Mouse (Mus musculus) embryonic facial prominence, embryonic 13.5 days (tissue): ENCODE results near the gene Gbp8. TPM values are rescaled to one million over a fixed set of nuclear protein-coding genes. Genes with fewer than 3 reads are reported as not detected.
A peak's percentile ranks its signal among the peaks of the same experiment; 100 is the strongest.
"Not testable (repeated sequence)": the region's sequence is repeated elsewhere in the genome, so short reads cannot be mapped to it uniquely, and the experiment has no call there.

Experiments used
- ATAC-seq: fragments of 200-750 bp; cut with Nextera tagmentation; 2 replicates; pipeline ENCODE4 v1.8.0; 2017; ENCODE audit warnings: low read depth; ENCODE audit not compliant: insufficient number of reproducible peaks, insufficient read depth, low FRiP score, low TSS enrichment
- H3K27ac ChIP-seq: fragments of 300-500 bp; sonication (generic); 2 replicates; pipeline ENCODE4 v1.5.1; 2015; ENCODE audit warnings: moderate library complexity, mild to moderate bottlenecking, inconsistent platforms
- H3K27me3 ChIP-seq: fragments of 300-500 bp; sonication (generic); 2 replicates; pipeline ENCODE4 v1.6.1; 2015; ENCODE audit warnings: mild to moderate bottlenecking, inconsistent platforms
- H3K36me3 ChIP-seq: fragments of 300-500 bp; sonication (generic); 2 replicates; pipeline ENCODE4 v1.6.1; 2015; ENCODE audit warnings: mild to moderate bottlenecking, inconsistent platforms
- H3K4me1 ChIP-seq: fragments of 300-500 bp; sonication (generic); 2 replicates; pipeline ENCODE4 v1.6.1; 2015; ENCODE audit warnings: inconsistent platforms
- H3K4me2 ChIP-seq: fragments of 300-500 bp; sonication (generic); 2 replicates; pipeline ENCODE4 v1.6.1; 2015; ENCODE audit warnings: moderate library complexity, mild to moderate bottlenecking, inconsistent platforms
- H3K4me3 ChIP-seq: fragments of 300-500 bp; sonication (generic); 2 replicates; pipeline ENCODE4 v1.5.1; 2015; ENCODE audit warnings: mild to moderate bottlenecking, inconsistent platforms
- H3K9ac ChIP-seq: fragments of 300-500 bp; sonication (generic); 2 replicates; pipeline ENCODE4 v1.6.1; 2015; ENCODE audit warnings: mild to moderate bottlenecking, inconsistent platforms
- H3K9me3 ChIP-seq: fragments of 300-500 bp; sonication (generic); 2 replicates; pipeline ENCODE4 v1.6.1; 2016; ENCODE audit warnings: inconsistent platforms
- whole genome bisulfite sequencing: fragments of 180-500 bp; shearing (Covaris S2); methylation state at CpG from one replicate; pipeline ENCODE4 v1.1.7; 2015; ENCODE audit warnings: mixed read lengths; 5-methylcytosine and 5-hydroxymethylcytosine counted together
- polyA plus RNA-seq: library from polyadenylated mRNA; unstranded; fragments of >200 nt; fragmentation: Nextera tagmentation; extraction: Ambion mirVana; gene quantifications from 2 replicates; pipeline ENCODE4 v1.2.1, GENCODE M21; 2015

Gene Gbp8
- polyA plus RNA-seq, 1 experiment from 2014 or later: not detected

DNA sequence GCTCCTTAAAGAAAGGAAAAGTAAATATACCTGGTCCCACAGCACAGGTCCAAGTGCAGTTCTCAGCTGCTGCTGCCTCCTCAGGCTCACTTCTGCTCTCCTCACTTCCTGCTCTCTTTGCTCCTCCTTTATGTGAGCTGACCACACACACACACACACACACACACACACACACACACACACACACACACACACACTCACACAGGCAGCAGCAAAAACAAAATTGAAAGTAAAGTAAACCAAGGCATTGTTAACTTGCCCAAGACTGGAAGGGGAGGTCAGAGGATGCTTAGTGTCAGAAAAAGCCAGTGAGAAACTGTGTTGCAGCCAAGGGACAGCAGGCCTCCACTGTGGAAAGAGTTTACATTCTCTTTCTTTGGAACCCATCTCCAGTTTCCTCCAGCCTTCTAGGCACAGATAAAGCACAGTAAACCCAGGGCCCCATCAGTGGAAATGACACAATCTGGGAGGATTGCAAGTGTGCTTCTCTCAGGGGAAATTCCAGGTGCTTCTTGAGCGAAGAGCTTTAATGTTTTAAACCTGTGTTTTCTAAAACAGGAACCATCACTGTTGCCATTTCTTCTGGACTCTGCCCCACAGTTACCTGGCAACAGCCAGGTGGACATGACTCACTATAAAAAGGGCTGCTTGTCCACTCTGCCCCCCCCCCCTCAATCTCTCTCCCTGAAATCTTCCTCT lies 85.7 kb downstream of the Gbp8 start:
- H3K9me3 ChIP-seq, H3K27ac ChIP-seq, ATAC-seq, H3K27me3 ChIP-seq, H3K4me3 ChIP-seq, H3K4me2 ChIP-seq, H3K36me3 ChIP-seq, H3K9ac ChIP-seq, H3K4me1 ChIP-seq: not testable (repeated sequence)
- 77% methylated on average over 1 of the region's 1 CpGs for WGBS

DNA sequence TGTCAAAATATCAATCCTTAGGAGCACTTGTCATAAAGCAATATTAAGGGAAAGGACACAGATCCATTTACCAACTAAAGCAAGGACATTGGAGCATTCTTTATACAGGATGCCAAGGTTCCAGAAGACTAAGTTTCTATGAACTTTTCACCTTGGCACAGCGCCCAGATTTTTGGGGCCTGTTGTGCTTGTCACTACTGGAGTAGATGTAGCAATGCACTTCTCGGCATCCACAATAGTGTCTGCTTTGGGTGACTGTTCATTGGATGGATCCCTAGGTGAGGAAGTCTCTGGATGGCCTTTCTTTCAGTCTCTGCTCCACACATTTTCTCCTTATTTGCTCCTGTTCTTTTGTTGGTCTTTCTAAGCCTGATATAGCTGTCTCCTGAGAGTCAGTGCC lies 107.0 kb downstream of the Gbp8 start:
- Histone ChIP-seq H3K27ac (no peak overlapping the region), H3K9ac (no peak overlapping the region), H3K9me3 (no peaks in the 10 kb centered on the region), H3K4me3 (no peak overlapping the region), H3K4me2 (no peak overlapping the region), H3K4me1 (no peaks in the 10 kb centered on the region), H3K36me3 (no peaks in the 10 kb centered on the region), H3K27me3 (no peaks in the 10 kb centered on the region)
- no peak for ATAC-seq
- 79% methylated on average over 2 of the region's 2 CpGs for WGBS

DNA sequence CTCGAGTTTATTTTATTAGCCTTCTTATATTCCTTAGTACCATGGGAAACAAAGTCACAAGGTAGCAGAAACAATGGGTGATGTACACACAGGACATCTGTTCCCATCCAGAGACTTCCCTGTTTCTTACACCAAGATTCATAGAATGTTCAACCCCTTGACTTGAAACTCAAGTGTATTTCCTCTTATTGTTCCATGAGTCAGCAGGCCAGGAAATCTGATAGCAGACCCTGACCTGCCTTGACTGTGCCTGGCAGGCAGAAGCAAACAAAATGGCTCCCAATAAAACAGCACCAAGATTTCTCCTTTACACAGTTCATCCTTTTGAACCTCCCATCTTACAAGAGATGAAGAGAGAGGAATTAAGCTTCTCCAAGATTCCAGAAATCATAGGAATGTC lies 126.8 kb downstream of the Gbp8 start:
- Histone ChIP-seq H3K4me1 (no peaks in the 10 kb centered on the region), H3K27me3 (no peaks in the 10 kb centered on the region), H3K27ac (no peak overlapping the region), H3K9ac (no peak overlapping the region), H3K36me3 (no peaks in the 10 kb centered on the region), H3K4me2 (no peak overlapping the region), H3K4me3 (no peak overlapping the region), H3K9me3 (no peaks in the 10 kb centered on the region)
- WGBS: 90% methylated on average over 1 of the region's 1 CpGs
- ATAC-seq: no peak

DNA sequence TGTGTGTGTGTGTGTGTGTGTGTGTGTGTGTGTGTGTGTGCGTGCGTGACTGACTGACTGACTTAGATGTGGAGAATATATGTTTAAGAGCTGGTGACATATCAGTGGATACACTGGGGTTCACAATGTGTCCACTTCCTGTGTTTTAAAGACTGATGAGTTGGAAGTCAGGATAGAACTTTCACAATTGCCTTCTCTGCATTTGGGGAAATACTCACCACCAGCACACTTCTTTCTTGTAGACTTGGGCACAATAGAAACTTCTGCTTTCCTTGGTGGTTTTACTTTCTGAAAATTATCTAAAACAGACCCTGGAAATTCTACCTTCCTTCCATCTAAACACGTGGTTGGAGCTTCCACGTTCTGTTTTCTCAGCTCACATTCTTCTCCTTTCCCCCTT lies 127.8 kb downstream of the Gbp8 start:
- Histone ChIP-seq H3K27me3 (no peaks in the 10 kb centered on the region), H3K9me3 (no peaks in the 10 kb centered on the region), H3K27ac (no peak overlapping the region), H3K4me2 (no peak overlapping the region), H3K4me1 (no peaks in the 10 kb centered on the region), H3K4me3 (no peak overlapping the region), H3K36me3 (no peaks in the 10 kb centered on the region), H3K9ac (no peak overlapping the region)
- no peak for ATAC-seq
- WGBS: 65% methylated on average over 4 of the region's 4 CpGs

DNA sequence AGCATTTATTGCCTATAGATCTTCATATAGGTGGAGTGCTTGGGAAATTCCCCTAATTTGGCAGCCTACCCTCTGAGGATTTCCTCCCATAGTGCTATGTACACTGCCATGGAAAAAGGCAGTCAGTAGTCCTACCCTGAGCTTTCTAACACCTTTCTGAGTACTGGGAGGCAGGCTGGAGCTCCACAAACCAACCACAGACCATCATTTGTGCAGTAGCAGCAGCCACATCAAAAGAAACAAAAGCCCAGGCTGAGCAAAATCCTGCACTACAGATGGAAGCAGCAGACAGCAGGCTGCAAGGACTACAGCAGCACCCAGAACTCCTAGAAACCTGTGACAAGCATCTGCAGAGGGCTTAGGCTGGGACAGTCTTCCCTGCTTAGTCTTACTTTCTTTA lies 129.0 kb downstream of the Gbp8 start:
- no peak overlapping the region for H3K27ac ChIP-seq
- no peak for ATAC-seq
- no peaks in the 10 kb centered on the region for H3K27me3 ChIP-seq
- H3K9ac ChIP-seq: no peak overlapping the region
- H3K4me2 ChIP-seq: no peak overlapping the region
- H3K9me3 ChIP-seq: no peaks in the 10 kb centered on the region
- no peaks in the 10 kb centered on the region for H3K4me1 ChIP-seq
- H3K4me3 ChIP-seq: no peak overlapping the region
- H3K36me3 ChIP-seq: no peaks in the 10 kb centered on the region

DNA sequence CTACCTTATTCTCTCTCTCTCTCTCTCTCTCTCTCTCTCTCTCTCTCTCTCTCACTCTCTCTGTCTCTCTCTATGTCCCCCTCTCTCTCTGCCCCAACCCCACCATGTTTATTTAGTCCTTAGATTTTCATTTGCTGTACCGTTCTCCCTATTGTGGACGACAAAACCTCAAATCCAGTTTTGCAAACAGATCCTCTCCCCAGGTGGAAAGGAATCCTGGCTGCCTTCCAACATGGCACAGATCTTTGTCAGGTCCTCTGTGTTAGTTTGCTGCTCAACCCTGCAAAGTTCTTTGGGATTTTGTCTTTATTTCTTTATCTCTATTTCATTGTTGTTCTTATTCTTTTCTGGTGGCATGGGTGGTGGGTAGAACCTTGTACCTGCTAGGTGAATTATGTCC lies 149.9 kb downstream of the Gbp8 start:
- Histone ChIP-seq H3K4me1 (no peaks in the 10 kb centered on the region), H3K4me3 (no peak overlapping the region), H3K27me3 (no peaks in the 10 kb centered on the region), H3K9me3 (no peaks in the 10 kb centered on the region), H3K4me2 (no peak overlapping the region), H3K36me3 (no peaks in the 10 kb centered on the region), H3K9ac (no peak overlapping the region), H3K27ac (no peak overlapping the region)
- 82% methylated on average over 2 of the region's 2 CpGs for WGBS
- no peak for ATAC-seq

DNA sequence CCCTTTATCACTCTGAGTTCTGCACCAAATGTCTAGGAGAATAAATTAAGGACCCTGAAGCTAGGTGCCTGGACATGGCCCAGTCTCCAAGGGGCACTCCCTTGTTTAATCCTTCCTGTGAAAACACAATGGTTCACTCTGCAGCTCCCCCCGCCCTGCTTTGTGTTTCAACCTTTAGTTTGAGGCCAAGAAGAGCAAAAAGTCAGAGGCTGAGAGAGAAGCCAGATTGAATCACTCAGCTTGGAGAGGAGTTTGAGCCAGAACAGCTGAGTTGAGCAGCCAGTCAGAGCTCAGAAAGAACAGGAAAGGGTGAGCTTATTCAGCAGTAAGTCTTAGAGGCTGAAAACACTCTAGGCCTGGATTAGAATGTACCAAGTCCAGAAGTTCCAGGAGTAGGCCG lies 151.3 kb downstream of the Gbp8 start:
- Histone ChIP-seq H3K9ac (no peak overlapping the region), H3K27ac (no peak overlapping the region), H3K4me3 (no peak overlapping the region), H3K4me1 (no peaks in the 10 kb centered on the region), H3K36me3 (no peaks in the 10 kb centered on the region), H3K9me3 (no peaks in the 10 kb centered on the region), H3K4me2 (no peak overlapping the region), H3K27me3 (no peaks in the 10 kb centered on the region)
- 55% methylated on average over 2 of the region's 2 CpGs for WGBS
- no peak for ATAC-seq

DNA sequence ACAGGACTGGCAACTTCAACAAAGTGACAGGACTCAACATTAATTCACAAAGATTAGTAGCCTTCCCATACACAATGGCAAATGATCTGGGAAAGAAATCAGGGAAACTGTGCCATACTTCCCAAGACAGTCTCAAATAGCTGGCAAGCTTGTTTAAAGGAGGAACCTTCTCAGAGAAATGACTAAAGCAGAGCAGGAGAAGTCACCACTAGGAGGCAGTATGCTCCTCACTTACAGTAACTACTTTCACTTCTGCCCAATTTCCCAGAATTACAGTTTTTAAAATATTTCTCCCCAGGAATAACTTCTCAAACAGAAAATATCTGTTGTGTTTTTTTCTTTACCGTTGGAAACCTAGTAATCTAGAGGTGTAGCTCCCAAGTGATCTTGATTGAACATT lies 152.6 kb downstream of the Gbp8 start:
- Histone ChIP-seq H3K27me3 (no peaks in the 10 kb centered on the region), H3K9me3 (no peaks in the 10 kb centered on the region), H3K4me3 (no peak overlapping the region), H3K4me1 (no peaks in the 10 kb centered on the region), H3K9ac (no peak overlapping the region), H3K4me2 (no peak overlapping the region), H3K36me3 (no peaks in the 10 kb centered on the region), H3K27ac (no peak overlapping the region)
- 61% methylated on average over 1 of the region's 1 CpGs for WGBS
- ATAC-seq: no peak

DNA sequence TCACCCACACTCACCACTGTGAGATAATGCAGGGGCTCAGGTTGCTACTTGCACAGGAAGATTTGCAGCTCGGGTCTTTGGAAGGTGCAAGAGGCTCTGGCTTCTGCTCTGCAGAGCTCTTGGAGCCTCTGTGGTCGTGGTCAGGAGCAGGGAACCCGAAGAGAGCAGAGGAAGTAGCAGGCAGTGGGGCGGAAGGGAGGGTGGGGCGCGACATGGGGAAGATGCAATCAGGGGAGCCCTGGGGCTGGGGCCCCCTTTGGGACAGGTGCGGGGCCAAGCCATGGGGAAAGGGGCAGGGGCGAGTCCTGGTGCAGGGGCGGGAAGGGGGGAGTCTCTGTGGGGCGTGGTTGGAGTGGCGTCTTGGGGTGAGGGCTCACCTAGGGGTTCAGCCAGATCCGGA lies 156.8 kb downstream of the Gbp8 start, which contains the start of gene Abcg3:
TSS of gene Abcg3 (minus strand) at position 184 of the 400 bp plus-strand sequence.
- WGBS: 25% methylated on average over 12 of the region's 12 CpGs
- Histone ChIP-seq H3K9ac (no peak within 1 kb of the TSS), H3K4me2 (peak within 1 kb of the TSS; percentile 32)

DNA sequence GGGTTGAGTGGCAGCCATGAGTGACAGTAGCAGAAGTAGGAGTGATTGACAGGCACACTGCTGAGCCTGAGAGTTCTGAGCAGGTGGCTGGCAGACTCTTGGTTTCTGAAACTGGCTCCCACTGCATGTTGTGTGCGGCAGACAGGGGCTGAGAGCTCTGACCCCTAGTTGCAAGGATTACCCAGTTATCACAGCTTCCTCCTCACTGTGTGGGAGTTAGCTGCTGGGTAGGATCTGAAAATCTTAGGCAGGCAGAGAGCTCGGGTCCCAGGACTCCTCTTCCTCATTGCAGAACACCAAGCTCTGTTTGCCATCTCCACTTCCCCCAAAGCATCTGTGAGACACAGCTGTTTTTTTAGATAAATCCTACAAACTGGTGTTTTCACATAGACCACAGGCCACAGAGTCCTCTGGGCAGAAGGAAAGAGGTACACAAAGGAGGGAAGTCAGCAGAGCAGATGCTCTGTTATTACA lies 160.3 kb downstream of the Gbp8 start:
- no peak for ATAC-seq
- H3K27me3 ChIP-seq: no peaks in the 10 kb centered on the region
- no peaks in the 10 kb centered on the region for H3K9me3 ChIP-seq
- H3K27ac ChIP-seq: no peak overlapping the region
- H3K9ac ChIP-seq: no peak overlapping the region
- H3K4me2 ChIP-seq: no peak overlapping the region
- H3K36me3 ChIP-seq: no peaks in the 10 kb centered on the region
- H3K4me1 ChIP-seq: no peaks in the 10 kb centered on the region
- H3K4me3 ChIP-seq: no peak overlapping the region
- WGBS: 68% methylated on average over 2 of the region's 2 CpGs

More for the DNA sequence above, 156.8 kb downstream of the Gbp8 start, which contains the start of gene Abcg3:
- no peak for ATAC-seq
- no peak within 1 kb of the TSS for H3K27ac ChIP-seq
- no peak within 1 kb of the TSS for H3K4me3 ChIP-seq
- H3K27me3 ChIP-seq: no peaks in the 10 kb centered on the region
- no peaks in the 10 kb centered on the region for H3K9me3 ChIP-seq
- no peaks in the 10 kb centered on the region for H3K4me1 ChIP-seq
- no peaks in the 10 kb centered on the region for H3K36me3 ChIP-seq
